Mouse (Mus musculus): ENCODE measurements around the gene Adgrl4.

Adgrl4 gene

DNA sequence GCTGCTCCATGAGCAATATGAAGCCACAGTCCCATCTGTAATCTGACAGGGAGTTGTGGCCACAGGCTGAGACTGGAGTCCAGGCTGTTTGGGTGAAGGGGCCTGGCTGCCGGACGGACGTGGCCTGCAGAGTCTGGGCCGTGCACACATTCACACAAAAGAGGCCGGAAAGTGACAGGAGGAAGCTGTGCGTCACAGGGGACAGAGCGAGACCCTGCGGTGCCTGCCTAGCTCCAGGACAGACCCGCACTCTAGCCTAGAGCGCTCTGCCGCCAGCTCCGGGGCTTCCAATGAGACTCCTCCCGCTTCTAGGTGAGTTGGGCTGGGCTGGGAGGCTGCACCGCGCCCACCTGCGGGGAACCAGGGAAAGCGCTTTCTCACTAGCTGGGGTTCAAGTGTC lies at the start of gene Adgrl4:
Gene Adgrl4 (plus strand): TSS at position 195 of the 400 bp plus-strand sequence.
- DNase-seq (ENCODE audit: low spot score in 2 of 2): no peak

DNA sequence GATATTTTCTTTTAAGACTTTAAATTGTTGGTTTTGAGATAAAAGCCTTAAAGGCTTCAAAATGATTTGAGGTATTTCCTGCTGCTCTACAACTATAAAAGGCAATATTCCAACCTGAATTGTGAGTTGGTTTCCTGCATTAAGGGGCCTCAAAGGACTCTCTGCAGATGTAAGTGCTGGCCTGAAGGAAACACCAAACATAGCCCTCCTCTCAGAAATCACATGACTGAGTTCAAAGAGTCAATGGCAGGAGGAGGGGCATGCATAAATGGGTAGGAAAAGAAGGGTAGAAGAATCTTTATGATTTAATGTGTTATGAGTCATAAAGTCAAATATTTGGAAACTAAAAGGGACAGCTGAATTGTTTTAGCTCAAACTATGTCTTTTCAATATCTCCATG lies 46.8 kb upstream of the Adgrl4 start:
- no peak for DNase-seq (ENCODE audit: low spot score in 2 of 2)

DNA sequence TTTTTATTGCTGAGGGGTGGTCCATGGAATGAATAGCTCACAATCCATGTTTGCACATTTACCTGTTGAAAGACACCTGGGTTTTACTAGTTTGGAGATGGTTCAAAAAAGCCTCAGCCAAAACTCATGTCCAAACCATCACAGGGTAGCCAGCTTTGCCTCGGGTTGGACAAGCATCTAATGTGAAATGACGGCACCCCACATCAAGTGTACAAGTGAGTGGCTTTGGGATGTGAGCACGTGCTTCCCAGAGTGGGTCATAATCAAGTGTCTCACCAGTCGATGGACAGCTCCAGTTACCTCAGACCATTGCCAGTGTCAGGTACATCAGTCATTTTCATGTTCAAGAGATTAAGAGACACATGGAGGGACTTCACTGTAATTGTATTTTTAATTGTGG lies 44.8 kb upstream of the Adgrl4 start:
- DNase-seq (ENCODE audit: low spot score in 2 of 2): no peak

DNA sequence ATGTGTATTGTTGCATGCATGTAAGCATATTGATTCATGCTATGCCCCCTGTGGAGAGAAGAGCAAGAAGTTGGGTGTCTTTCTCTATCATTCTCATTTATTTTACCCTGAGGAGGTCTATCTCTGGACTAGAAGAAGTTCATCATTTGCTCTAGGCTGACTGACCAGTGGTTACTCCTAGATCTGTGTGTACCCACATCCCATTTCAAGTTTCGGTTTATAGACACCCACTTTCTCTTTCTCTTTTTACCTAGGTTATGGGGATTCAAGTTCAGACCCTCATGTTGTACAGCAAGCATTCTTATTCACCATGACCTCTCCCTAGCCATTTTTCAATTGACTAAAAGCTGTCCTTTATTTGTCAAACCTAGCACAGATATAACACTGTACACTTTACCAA lies 44.4 kb upstream of the Adgrl4 start:
- DNase-seq (ENCODE audit: low spot score in 2 of 2): no peak

DNA sequence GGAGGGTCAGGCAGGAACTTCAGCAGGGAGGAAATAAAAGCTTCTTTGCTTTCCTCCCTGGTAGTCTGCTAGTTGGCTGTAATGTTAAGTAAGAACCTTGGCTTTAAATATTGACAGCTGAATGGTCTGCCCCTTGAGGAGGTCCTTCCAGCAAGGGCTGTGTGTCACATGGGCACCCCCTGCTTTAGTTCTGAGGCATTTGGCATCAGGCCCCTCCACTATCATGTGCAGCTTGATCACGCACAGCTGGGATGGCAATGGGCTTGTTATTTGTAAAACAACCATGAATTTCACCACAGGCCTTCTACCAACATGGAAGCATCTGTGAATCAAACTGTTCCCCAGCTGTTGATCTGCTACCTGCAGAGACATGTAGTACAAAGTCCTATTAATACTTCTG lies 38.4 kb upstream of the Adgrl4 start:
- DNase-seq (ENCODE audit: low spot score in 2 of 2): no peak

DNA sequence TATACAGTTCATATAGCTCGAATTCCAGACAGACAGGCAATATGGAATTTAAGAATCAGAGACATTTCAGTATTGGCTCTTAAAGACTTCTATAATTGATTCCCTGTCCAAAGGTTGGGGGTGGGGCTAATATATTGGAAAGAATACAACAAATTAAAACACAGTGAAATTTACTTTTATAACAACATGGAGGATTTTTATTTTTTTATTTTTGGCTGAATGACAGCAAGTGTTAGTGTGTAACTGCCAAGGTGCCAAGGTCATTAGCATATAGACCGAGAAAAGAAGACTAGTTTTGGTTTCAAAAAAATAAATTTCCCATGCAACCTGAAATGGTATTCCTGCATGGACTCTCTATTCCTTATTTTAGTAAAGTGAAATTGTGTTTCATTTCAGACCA lies 26.7 kb upstream of the Adgrl4 start:
- no peak for DNase-seq (ENCODE audit: low spot score in 2 of 2)

DNA sequence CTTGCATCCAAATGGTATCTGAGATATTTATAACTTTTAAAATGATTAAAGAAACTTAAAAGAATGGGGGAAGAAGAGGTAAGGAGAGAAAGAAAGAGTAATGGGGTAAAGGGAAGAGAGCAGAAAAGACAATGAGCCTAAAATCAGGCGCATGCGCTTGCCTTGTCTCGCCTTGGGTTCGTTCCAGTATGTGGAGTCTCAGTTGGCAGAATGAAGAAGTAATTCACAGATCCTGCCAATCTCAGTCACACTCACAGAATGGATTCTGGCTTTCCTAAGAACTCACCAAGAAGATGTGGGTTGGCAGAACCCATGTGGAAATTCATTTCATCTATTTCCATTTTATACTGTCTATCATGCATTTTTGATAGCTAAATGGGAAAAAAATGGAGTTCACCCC lies 26.2 kb upstream of the Adgrl4 start:
- no peak for DNase-seq (ENCODE audit: low spot score in 2 of 2)

DNA sequence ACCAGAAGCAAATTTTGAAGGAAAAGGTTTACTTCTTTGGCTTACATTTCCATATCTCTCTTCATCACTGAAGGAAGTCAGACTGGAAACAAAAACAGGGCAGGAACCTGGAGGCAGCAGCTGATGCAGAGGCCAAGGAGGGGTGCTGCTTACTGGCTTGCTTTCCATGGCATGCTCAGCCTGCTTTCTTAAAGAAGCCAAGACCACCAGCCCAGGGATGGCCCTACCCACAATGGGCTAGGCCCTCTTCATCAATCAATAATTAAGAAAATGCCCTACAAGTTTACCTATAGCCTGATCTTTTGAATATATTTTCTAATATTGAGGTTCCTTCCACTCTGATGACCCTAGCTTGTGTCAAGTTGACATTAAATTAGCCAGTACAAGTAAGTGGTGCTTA lies 20.8 kb upstream of the Adgrl4 start:
- DNase-seq (ENCODE audit: low spot score in 2 of 2): no peak

DNA sequence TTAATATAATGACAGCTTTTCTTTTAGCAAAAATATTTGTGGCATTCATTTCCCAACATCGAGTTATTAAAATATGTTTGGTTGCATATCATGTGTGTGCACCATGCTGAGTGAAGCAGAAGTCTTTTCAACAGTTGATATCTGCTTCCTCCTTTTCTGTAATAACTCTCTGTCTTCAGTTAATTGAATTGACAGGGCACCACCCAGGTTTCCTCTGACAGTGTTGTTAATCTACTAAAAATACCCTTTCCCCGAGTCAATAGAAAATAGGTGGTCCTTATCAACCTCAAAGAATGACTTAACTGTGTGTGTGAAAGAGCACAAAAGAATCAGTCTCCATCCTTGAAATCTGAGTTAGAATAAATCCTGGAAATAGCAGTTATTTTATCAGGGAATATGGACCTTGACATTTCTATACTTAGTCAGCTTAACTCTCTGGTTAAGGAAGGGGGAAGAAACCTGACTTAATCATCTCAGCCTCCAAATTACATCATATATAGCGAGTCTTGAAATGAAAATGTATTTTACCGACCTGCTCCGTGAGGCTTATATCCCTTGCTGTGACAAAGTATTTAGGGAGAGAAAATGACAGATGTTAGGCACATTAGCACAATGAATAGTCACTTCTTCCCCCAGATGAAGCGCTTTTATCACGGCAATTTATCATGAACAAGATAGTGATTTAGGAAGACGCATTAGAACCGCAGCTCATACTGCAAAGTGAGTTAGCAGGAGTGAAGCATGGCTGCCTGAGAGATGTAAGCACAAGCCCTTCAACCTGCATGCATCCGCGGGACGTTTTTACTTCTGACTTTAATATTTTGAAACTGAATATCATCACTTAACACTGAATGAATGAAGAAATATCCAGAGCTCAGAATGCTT lies 19.8 kb upstream of the Adgrl4 start:
- no peak for DNase-seq (ENCODE audit: low spot score in 2 of 2)

DNA sequence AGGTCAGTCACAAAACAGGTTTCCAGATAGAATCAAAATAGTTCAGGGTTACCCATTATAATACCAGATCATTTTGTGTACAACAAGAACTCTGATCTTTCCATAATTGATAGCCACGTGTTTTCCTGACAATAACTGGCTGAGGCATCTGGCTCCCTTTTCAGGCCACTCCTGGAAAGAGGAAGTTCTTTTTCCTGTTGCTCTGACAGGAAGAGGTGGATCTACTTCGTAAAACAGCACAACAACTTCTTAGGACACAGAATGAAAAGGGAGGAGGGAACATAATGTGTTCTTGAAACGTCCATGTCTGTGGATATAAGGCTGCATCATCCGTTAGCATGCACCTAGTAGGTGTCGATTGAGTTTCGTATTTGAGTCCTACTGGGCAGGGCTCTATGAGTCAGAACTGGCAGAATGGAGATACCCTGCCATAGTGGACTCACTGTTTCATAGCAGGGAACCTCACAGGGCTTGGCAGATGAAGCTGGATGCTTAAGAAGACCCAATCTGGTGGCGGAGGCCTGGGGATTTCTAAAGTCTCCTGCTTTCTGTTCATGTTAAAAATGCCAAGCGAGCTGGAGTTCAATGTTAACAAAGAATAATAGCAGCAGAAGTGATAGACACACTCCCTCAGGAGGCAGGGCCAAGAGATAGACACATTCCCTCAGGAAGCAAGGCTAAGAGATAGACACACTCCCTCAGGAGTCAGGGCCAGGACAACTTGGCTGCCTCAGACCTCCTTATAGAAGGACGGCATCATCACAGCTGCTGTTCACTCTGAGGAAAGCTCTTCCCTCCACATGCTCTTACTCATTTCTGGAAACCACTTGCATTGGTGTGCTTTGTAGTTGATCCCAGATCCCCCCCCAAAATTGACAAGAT lies 13.1 kb upstream of the Adgrl4 start:
- no peak for DNase-seq (ENCODE audit: low spot score in 2 of 2)

DNA sequence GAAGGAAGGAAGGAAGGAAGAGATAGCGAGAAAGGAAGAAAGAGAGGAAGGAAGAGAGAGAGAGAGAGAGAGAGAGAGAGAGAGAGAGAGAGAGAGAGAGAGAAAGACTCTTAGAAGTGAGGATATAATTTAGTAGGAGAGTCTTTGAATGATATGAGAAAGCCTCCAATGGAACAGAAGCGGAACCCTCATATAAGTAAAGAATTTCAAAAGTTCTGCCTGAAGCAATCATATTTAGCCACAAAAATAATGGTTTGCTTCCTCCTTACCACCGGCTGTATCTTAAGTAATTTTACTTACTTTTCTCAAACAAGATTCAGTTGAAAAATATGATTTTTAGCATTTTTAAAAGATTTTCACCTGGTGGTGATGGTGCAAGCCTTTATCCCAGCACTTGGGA lies 7.6 kb upstream of the Adgrl4 start:
- no peak for DNase-seq (ENCODE audit: low spot score in 2 of 2)

DNA sequence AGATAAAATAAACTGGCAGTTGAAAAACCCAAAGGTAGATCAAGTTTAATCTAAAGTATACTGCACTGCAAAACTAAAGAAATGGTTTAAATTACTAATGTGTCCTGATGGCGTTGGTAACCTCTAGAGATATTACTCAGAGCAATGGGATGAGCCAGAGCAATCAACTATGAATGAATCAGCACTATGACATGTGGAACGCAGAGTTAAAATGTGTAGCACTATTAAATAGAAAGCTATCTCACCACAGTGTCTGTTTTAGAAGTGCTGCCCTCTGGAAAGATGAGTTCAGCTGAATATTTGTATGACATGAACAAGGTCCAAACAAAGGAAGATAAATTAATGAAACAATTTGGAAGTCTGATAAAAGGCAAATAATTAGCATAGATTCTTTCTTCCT lies 6.2 kb upstream of the Adgrl4 start:
- DNase-seq (ENCODE audit: low spot score in 2 of 2): no peak

DNA sequence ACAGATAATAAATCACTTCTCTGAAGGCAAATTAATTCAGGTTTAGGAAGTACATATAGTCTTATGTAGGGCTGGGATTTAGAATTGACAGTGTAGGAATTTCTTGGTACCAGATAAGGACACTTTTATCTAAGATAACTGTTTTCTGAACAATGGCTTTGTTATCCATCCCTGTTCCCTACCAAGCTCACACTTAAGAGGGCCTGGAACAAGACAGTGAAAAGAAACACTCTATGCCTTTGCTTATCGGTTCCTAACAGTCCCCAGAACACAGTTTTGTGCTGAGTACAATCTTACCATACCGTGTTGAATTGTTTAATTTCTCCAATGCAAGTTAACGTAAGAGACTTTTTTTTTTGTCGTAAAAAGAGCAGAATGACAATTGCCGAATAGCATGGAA lies 677 bp downstream of the Adgrl4 start:
- DNase-seq (ENCODE audit: low spot score in 2 of 2): no peak

DNA sequence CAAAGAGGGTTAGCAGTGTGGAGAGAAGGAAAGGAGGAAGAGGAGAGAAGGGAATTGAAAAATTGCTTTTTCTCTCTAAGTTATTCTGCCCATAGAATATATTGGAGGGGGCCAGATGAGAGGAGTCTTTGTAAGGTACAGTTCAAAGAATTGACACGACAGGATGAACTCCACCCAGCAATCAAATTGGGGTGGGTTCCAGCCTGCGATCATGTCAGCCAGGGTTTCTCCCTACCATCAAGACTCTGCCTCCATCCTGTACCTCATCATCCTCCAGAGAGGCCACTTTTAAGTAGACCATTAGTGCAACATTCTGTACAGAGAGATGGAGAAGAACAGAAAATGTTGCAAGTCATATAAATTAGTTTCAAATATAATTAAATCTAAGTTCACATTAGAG lies 2.3 kb downstream of the Adgrl4 start:
- DNase-seq (ENCODE audit: low spot score in 2 of 2): no peak

DNA sequence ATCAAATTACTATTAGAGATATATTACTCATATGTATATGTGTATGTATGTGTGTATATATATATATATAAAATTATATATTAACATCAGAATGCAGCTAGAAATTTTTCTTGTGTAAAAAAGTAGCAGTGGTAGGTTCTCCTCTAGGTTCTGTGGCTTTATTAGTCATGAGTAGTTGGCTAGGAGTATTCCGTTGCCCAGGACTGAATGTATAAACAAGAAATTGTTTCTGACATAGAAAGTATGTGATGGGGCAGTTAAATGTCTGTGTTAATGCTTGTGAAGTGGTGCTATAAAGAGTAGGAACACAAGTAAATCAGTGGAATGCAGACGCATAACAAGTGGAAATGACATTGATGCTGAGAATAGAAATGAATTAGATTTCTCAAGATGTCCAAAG lies 4.3 kb downstream of the Adgrl4 start:
- no peak for DNase-seq (ENCODE audit: low spot score in 2 of 2)

DNA sequence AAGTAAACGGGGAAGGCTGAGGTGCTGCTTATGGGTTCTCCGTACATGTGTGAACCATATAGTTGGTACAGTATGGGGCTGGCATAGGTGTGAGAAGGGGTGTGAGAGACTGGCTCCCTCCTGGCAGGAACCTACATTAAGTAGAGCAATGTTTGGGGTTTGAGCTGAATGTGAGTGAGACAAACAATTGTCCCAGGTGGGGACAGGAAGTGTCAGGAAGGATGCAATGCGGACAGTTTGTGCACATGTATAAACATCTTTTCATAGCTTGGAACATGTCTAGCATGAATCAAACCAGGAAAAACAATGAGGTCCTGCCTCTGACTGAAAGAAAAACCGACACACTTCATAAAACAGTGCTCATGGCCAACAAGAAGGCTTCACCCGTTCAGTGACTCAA lies 5.8 kb downstream of the Adgrl4 start:
- no peak for DNase-seq (ENCODE audit: low spot score in 2 of 2)

DNA sequence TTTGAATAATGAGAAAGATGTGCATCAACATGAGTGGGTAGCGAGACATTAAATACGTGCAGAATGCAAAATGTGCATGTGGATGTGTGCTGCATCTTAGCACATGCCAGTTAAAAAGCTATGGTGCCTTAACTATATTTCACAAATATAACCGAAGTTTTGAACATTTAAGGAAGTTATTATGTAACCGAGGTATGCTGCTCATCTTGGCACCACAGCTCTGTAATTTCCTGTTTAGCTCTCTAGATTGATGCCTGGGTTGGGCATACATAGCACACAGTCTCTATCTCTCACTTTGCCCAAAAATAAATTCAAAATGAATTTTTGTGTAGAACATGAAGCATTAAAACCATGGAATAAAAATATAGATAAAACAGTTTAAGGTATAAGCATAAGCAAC lies 6.6 kb downstream of the Adgrl4 start:
- no peak for DNase-seq (ENCODE audit: low spot score in 2 of 2)

DNA sequence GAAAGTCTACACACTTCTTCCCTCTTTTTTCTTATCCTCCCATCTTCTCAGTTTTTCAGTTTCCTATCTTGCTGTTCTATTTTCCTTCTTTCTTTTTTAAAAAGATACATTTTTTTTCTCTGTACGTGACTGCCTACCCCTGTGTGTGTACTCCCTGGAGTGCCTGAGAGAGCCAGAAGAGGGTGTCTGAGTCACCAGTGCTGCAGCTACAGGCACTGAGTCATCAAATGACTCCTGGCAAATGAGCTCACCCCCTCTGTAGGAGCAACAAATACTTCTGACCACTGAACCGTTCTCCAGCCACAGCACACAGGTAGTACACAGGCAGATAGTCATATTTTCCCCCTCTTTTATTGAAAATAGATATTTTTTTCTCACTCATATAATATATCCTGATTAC lies 8.2 kb downstream of the Adgrl4 start:
- no peak for DNase-seq (ENCODE audit: low spot score in 2 of 2)

DNA sequence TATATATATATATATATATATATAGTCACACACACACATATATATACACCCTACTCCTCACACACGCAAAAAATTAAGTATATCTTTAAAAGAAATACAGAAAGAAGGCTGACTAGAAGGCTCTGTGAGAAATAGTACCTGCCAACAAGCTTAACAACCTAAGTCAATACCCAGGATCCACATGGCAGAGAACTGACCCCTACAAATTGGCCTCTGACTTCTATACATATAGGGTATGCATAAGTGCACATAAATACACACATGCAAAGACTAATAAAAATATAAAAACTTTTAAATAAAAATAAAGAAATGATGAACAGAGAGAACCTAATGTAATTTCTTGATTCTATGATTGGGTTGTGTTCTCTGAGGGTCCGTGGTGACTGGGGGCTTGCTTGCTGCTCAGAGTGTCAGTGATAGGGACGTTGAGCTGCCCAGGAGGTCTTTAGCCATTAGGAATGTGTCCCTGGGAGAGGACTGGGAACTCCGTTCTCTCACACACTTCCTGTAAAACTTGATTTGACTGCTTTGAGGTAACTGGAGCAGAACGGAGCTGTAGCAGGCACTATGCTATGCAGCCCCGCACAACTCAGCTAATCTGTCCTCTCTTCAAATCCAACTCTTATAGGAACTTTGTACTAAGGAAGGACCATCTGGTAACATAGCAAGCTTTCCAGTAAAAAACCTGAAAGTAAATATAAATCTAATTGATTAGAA lies 17.5 kb downstream of the Adgrl4 start:
- no peak for DNase-seq (ENCODE audit: low spot score in 2 of 2)

DNA sequence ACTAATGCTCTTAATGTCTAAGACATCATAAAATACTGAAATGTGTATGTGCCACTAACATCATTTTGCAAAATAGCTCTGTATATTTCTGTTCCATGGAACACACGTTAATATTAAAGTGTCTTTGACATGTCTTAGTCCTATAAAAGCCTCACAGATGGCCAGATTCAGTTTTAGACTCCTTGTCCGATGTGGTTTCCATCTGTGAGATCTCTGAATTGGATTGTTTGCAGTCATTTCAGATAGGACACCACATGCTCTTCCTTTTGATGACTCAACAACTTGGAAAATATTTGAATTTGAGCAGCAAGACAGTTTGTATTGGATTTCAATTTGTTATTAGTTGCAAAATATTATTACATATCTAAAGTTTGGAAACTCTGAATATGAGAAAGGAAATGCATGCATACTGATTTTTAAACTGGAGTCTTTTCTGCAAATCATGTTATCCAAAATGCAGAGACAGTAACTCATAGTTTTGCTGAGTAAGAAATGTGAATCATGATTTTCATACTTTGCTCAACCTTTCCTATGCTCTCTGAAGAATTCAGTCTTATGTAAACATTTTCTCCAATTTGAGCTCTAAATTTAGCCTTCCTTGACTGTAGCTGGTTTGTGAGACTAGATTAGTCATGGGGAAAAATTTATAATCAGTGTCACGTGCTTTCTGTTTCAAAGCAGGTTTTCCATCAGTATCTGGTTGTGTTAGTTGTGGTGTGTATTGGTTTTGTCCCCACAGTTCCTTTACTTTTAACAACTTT lies 21.9 kb downstream of the Adgrl4 start:
- no peak for DNase-seq (ENCODE audit: low spot score in 2 of 2)

DNA sequence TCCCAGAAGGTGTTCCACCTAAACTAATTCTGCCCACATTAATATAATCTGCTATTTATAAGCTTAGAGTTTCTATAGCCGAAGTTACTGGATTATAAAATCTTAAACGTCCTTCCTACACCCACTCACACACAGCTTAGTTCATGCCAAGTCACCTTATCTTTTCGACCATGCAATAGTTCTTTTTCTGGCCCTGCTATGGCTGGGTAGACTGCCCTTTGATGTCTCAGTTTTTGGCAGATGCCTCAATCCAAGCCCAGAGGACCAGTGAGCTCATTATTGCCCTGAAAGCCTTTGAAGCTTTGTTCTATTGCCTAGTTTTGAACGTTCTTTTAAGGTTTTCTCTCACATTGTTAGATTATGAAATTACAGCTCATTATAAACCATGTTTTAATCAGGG lies 27.5 kb downstream of the Adgrl4 start:
- no peak for DNase-seq (ENCODE audit: low spot score in 2 of 2)

DNA sequence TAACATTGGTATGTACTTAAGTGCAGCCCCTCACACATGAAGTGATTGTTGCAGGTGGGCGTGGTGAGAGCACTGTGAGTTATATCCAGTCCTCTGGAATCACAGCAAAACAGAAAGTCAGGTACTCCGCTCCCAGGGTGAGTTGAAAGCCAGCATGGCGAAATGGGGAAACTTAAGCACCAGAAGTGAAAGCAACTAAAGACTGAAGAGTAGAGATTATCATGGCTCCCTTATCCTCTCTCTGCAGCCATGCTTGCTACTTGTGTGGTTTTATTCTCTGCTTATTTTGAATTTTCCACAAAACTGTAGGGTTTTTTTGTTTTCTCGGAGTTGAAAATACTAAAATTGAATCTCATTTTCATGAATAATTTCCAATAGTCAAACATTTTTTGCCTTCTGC lies 51.2 kb downstream of the Adgrl4 start:
- no peak for DNase-seq (ENCODE audit: low spot score in 2 of 2)
